Mouse (Mus musculus) kidney, adult 2 months (tissue): ENCODE results near the gene Ssu2.

Experiments used
- CTCF ChIP-seq: fragments of 200-500 bp; conservative IDR thresholded peaks from 2 replicates; pipeline ENCODE4 v1.5.1; 2011; ENCODE audit warnings: low read depth, mild to moderate bottlenecking, control low read depth, low read length, moderate library complexity, mixed read lengths; ENCODE audit not compliant: insufficient read depth, insufficient read length
- POLR2A ChIP-seq: fragments of 200-500 bp; IDR thresholded peaks from one replicate; pipeline ENCODE4 v1.6.1; 2011; ENCODE audit warnings: low read depth, low read length, control low read depth

DNA sequence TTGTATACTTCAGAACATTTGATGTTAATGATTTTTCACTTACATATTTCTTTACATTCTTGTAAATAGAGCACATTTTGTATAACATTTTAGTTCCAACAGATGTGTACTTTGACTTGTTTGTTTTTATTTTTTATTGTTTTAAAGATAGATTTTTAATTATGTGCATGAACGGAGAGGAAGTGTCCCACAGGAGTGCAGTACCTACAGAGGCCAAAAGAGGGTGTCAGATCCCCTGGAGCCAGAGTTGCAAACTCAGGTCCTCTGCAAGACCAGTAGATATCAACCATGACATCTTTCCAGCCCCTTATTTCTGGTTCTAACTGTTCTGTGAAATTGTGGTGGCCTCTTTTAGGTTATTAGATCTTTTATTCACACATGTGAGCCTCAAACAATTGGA is 33.1 kb upstream of the Ssu2 start:
- TF ChIP-seq CTCF (no peak), POLR2A (no peak)
